Mouse (Mus musculus) small intestine, adult 2 months (tissue): ENCODE data around the gene Cat.

Experiments
- CTCF ChIP-seq: fragments of 200-500 bp; IDR thresholded peaks from 2 replicates; pipeline ENCODE4 v1.5.1; 2012; ENCODE audit warnings: low read depth, mild to moderate bottlenecking, control low read depth, inconsistent platforms, low read length, moderate library complexity, mixed read lengths; ENCODE audit not compliant: insufficient replicate concordance, insufficient read length; ENCODE audit errors: extremely low read depth
- POLR2A ChIP-seq: fragments of 200-500 bp; IDR thresholded peaks from 2 replicates; pipeline ENCODE4 v1.6.1; 2012; ENCODE audit warnings: low read depth, mild to moderate bottlenecking, control low read depth, inconsistent platforms, low read length, moderate library complexity

DNA sequence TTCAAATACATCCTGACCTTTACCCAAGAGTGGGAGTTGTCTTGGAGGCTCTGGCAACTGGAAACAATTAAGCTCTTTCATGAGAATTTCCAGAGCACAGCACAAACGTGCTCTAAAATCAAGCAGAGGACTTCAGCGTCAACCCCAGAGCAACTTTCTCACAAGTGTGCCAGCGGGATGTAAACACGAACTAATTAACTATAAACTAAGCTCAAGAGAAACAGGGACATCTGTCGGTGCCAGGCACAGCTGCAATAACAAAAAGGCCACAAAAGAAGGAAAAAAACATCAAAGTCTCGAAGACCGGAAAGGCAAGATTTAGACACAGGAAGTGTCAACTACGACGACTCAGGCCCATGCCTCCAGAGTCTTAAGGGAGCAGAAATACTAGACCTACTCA lies 23.2 kb downstream of the Cat start:
- TF ChIP-seq CTCF (no peak), POLR2A (no peak)
